Mouse (Mus musculus) bone marrow, adult 2 months (tissue): ENCODE results near the gene Erp44.

Experiments
- CTCF ChIP-seq: fragments of 200-500 bp; IDR thresholded peaks from 2 replicates; pipeline ENCODE4 v1.5.1; 2011; ENCODE audit warnings: low read length, control low read depth; ENCODE audit not compliant: control insufficient read depth, insufficient read depth
- POLR2A ChIP-seq: fragments of 200-500 bp; IDR thresholded peaks from 2 replicates; pipeline ENCODE4 v1.6.1; 2011; ENCODE audit warnings: low read depth, mild to moderate bottlenecking, control low read depth, low read length, borderline replicate concordance; ENCODE audit not compliant: control insufficient read depth

- TF ChIP-seq CTCF (no peak), POLR2A (no peak)
Measured at GRCm38 (mm10) chr4:48273119-48273829, 6.1 kb downstream of the Erp44 start.
